Mouse (Mus musculus) intestine, embryonic 15.5 days (tissue): ENCODE results near the gene Kptn. TPM values are rescaled to one million over a fixed set of nuclear protein-coding genes. Genes with fewer than 3 reads are reported as not detected.

Source experiments
- ATAC-seq: fragments of 200-750 bp; cut with Nextera tagmentation; 2 replicates; pipeline ENCODE4 v1.8.0; 2017; ENCODE audit warnings: moderate TSS enrichment, moderate library complexity
- H3K27ac ChIP-seq: fragments of 300-500 bp; sonication (generic); 2 replicates; pipeline ENCODE4 v1.5.1; 2015; ENCODE audit warnings: mild to moderate bottlenecking, inconsistent platforms
- H3K27me3 ChIP-seq: fragments of 300-500 bp; sonication (generic); replicated peaks from 2 replicates; pipeline ENCODE4 v1.6.1; 2015; ENCODE audit warnings: inconsistent platforms
- H3K36me3 ChIP-seq: fragments of 300-500 bp; sonication (generic); 2 replicates; pipeline ENCODE4 v1.6.1; 2015; ENCODE audit warnings: inconsistent platforms
- H3K4me1 ChIP-seq: fragments of 300-500 bp; sonication (generic); replicated peaks from 2 replicates; pipeline ENCODE4 v1.6.1; 2015; ENCODE audit warnings: inconsistent platforms
- H3K4me2 ChIP-seq: fragments of 300-500 bp; sonication (generic); replicated peaks from 2 replicates; pipeline ENCODE4 v1.6.1; 2015; ENCODE audit warnings: mild to moderate bottlenecking, inconsistent platforms
- H3K4me3 ChIP-seq: fragments of 300-500 bp; sonication (generic); replicated peaks from 2 replicates; pipeline ENCODE4 v1.5.1; 2015; ENCODE audit warnings: inconsistent platforms
- H3K9ac ChIP-seq: fragments of 300-500 bp; sonication (generic); 2 replicates; pipeline ENCODE4 v1.6.1; 2015; ENCODE audit warnings: inconsistent platforms
- H3K9me3 ChIP-seq: fragments of 300-500 bp; sonication (generic); 2 replicates; pipeline ENCODE4 v1.6.1; 2016; ENCODE audit warnings: inconsistent platforms
- WGBS: fragments of 180-500 bp; shearing (Covaris S2); methylation state at CpG from one replicate; pipeline ENCODE4 v1.1.7; 2015; 5-methylcytosine and 5-hydroxymethylcytosine counted together
- polyA plus RNA-seq: library from polyadenylated mRNA; unstranded; fragments of >200 nt; fragmentation: Nextera tagmentation; extraction: Ambion mirVana; gene quantifications from 2 replicates; pipeline ENCODE4 v1.2.1, GENCODE M21; 2015

The Kptn gene
- polyA plus RNA-seq = 24.4 and 25.6 TPM in 2 replicates

GRCm38 (mm10) chr7:16119569-16120261, at the start of gene Kptn:
Kptn (plus strand) TSS chr7:16119895.
- Histone ChIP-seq H3K9me3 (no peaks in the 10 kb centered on the region), H3K9ac (peak within 1 kb of the TSS; percentile 68), H3K4me3 (peak within 1 kb of the TSS; percentile 73), H3K27ac (peak within 1 kb of the TSS; percentile 84), H3K27me3 (no peaks in the 10 kb centered on the region), H3K36me3 (peaks cover 7% of the 10 kb centered on the region), H3K4me1 (peaks cover 8% of the 10 kb centered on the region), H3K4me2 (peak within 1 kb of the TSS; percentile 70)
- 1% methylated on average over 33 of the region's 33 CpGs for WGBS
- peak; percentile 93 for ATAC-seq

DNA sequence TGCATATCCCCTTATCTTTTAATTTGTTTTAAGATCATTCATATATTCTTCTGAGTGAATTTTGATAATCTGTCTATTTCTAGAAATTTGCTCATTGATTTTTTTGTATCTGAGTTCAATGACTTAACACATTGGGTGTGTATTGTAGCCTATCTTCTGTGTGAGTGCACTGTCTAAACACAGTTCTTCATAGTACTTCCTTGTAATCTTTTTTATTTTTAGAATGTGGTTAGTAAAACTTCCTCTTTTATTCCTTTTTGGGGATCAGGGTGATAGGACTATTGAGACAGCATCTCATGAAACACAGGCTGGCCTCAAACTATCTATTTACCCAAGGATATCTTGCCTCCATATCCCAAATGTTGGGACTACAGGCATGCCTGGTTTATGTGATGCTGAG, 48.8 kb upstream of the Kptn start:
- Histone ChIP-seq H3K27me3 (no peaks in the 10 kb centered on the region), H3K36me3 (no peaks in the 10 kb centered on the region), H3K4me2 (no peak overlapping the region), H3K4me1 (no peaks in the 10 kb centered on the region), H3K4me3 (no peak overlapping the region), H3K9me3 (no peaks in the 10 kb centered on the region), H3K27ac (no peak overlapping the region), H3K9ac (no peak overlapping the region)
- ATAC-seq = no peak

DNA sequence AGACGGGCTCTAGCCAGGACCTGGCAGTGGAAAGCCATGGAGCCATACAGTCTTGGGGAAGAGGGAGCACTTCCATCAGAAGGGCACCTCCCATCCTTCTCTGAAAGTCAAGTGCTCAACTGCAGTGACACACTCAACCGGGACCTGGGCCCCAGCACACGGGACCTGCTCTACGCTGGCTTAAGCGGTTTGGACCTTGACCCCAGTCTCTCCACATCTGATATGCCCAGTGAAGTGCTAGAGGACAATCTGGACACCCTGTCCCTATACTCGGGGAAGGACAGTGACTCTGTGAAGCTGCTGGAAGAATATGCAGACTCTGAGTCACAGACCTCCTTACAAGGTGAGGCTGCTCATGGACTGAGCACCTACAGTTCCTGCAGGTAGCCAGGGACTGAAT, 47.8 kb upstream of the Kptn start:
- Histone ChIP-seq H3K27me3 (0 out of 2 replicates have a peak, but pooled peaks cover 3% of the 10 kb centered on the region), H3K27ac (no peak overlapping the region), H3K9me3 (no peaks in the 10 kb centered on the region), H3K4me2 (no peak overlapping the region), H3K36me3 (no peaks in the 10 kb centered on the region), H3K4me3 (no peak overlapping the region), H3K4me1 (no peaks in the 10 kb centered on the region), H3K9ac (no peak overlapping the region)
- ATAC-seq = peak; percentile 86
- WGBS = 67% methylated on average over 6 of the region's 6 CpGs

- Histone ChIP-seq H3K9me3 (no peaks in the 10 kb centered on the region), H3K4me3 (no peak overlapping the region), H3K27ac (no peak overlapping the region), H3K9ac (no peak overlapping the region), H3K36me3 (no peaks in the 10 kb centered on the region), H3K27me3 (0 out of 2 replicates have a peak, but pooled peaks cover 3% of the 10 kb centered on the region), H3K4me2 (no peak overlapping the region), H3K4me1 (no peaks in the 10 kb centered on the region)
- 58% methylated on average over 1 of the region's 1 CpGs for WGBS
- no peak for ATAC-seq
Observed at GRCm38 (mm10) chr7:16079947-16080346, 39.7 kb upstream of the Kptn start.

DNA sequence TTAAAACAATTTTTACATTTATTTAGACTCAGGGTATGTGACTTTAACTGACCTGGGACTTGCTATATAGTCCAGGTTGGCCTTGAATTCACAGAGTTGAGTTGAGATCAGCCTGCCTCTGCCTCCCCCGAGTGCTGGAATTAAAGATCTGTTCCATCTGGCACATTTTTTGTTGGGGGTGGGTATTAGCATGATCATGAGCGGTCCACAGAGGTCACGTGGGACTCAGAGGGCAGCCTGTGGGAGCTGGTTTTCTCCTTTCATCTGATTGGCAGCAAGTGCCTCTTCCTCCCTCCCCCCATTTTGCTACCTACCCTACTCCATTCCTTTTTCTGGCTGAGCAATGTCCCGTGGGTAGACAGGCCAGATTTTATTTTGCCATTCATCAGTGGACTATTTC, 39.1 kb upstream of the Kptn start:
- Histone ChIP-seq H3K36me3 (no peaks in the 10 kb centered on the region), H3K9ac (no peak overlapping the region), H3K4me3 (no peak overlapping the region), H3K27ac (no peak overlapping the region), H3K9me3 (no peaks in the 10 kb centered on the region), H3K4me1 (no peaks in the 10 kb centered on the region), H3K27me3 (0 out of 2 replicates have a peak, but pooled peaks cover 3% of the 10 kb centered on the region), H3K4me2 (no peak overlapping the region)
- 68% methylated on average over 4 of the region's 4 CpGs for WGBS
- no peak for ATAC-seq

GRCm38 (mm10) chr7:16083361-16083760, 36.3 kb upstream of the Kptn start:
- H3K4me3 ChIP-seq = no peak overlapping the region
- no peak overlapping the region for H3K9ac ChIP-seq
- H3K4me2 ChIP-seq = no peak overlapping the region
- no peaks in the 10 kb centered on the region for H3K9me3 ChIP-seq
- no peak overlapping the region for H3K27ac ChIP-seq
- peak; percentile 75 for ATAC-seq
- H3K27me3 ChIP-seq = no peaks in the 10 kb centered on the region
- H3K36me3 ChIP-seq = no peaks in the 10 kb centered on the region
- H3K4me1 ChIP-seq = no peaks in the 10 kb centered on the region
- 62% methylated on average over 4 of the region's 4 CpGs for WGBS

DNA sequence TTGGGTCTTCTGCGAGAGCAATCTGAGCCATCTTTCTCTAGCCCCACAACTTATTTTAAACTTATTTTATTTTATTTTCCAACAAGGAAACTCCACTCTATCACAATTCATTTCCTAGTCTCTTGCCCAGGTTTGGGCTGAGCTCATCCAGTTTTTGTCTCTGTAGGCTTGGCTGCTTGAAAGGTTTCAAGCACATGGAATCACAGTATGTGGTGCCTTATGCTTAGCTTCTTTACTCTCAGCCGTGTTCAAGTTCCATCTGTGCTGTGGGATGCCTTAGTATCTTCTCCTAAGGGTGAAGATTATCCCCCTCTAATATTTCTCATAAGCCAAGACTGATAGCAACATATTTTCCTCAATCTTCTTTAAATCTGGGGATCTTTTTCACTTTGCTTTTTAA, 32.1 kb upstream of the Kptn start:
- WGBS = 68% methylated on average over 2 of the region's 2 CpGs
- Histone ChIP-seq H3K4me1 (no peaks in the 10 kb centered on the region), H3K4me2 (no peak overlapping the region), H3K27me3 (no peaks in the 10 kb centered on the region), H3K9ac (no peak overlapping the region), H3K9me3 (no peaks in the 10 kb centered on the region), H3K4me3 (no peak overlapping the region), H3K36me3 (no peaks in the 10 kb centered on the region), H3K27ac (no peak overlapping the region)
- no peak for ATAC-seq

DNA sequence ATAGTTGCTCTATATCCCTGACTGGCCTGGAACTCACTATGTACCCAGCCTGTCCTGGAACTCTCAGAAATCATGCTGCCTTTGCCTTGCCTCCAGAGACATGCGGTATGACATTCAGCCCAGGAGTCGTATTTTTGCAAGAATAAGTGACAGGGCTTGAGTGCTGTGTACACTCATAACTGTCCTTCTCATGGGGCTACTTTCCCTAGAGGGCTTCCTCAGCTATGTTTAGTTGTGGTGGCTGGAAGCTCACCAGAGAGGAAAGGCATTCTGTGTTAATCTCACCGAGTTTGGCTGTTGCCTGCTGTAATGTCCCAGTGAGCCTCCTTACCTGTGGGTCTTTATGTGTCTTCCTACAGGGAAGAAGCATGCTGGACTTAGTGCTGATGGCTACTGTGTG, 25.1 kb upstream of the Kptn start:
- Histone ChIP-seq H3K9me3 (no peaks in the 10 kb centered on the region), H3K27ac (no peak overlapping the region), H3K36me3 (no peaks in the 10 kb centered on the region), H3K27me3 (no peaks in the 10 kb centered on the region), H3K4me1 (peaks cover 4% of the 10 kb centered on the region), H3K4me3 (no peak overlapping the region), H3K4me2 (no peak overlapping the region), H3K9ac (no peak overlapping the region)
- 64% methylated on average over 3 of the region's 3 CpGs for WGBS
- ATAC-seq = no peak

DNA sequence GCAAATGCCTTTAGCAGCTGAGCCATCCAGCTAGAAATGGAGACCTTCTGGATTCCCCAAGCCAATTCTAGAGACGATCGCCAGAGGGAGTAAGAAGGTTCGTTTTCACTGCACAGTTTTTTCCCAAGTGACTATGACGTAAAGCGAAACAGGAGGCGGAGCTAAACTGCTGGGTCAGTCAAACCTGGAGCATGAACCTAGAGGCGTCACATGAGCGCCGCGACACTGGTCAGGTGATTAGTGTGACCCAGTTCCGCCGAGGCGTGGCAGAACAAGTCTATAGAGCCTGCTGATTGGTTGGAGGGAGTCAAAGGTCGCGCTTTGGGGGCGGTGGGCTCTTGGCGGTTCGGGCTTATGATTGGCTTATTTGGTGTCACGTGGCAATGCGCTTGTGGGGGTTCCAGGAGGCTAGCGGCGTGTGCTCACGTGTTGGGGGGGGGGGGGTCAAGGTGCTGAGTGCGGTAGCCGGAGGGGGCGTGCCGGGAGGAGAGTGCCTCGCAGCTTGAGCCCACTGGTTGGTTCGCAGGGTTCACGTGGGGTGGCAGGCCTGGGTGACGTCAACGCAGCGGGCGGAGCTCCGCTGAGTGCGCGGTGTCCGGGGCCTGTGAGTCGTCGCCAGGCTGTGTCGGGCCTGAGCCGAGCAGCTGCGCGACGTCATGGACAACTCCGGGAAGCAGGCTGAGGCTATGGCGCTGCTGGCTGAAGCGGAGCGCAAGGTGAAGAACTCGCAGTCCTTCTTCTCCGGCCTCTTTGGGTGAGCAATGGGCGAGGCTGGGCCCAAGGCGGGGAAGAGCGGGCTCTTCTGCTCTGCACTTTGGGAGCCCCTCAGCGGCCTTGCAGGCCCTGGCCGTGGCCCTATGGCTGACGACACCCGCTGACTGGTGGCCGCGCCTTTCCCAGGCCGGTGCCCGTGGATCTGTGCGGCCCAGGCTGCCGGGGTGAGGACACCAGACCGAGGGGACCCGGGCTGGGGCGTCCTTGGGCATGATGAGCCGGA, 21.4 kb upstream of the Kptn start, which contains the start of gene Napa:
Gene Napa (plus strand): TSS at position 438 of the 997 bp plus-strand sequence.
- peak within 1 kb of the TSS; percentile 72 for H3K4me2 ChIP-seq
- peak within 1 kb of the TSS; percentile 98 for H3K9ac ChIP-seq
- H3K27me3 ChIP-seq = no peaks in the 10 kb centered on the region
- no peaks in the 10 kb centered on the region for H3K9me3 ChIP-seq
- WGBS = under 1% methylated on average over 68 of the region's 68 CpGs
- H3K36me3 ChIP-seq = no peaks in the 10 kb centered on the region
- H3K27ac ChIP-seq = peak within 1 kb of the TSS; percentile 77
- H3K4me3 ChIP-seq = peak within 1 kb of the TSS; percentile 99
- ATAC-seq = peak; percentile 99
- peaks cover 23% of the 10 kb centered on the region for H3K4me1 ChIP-seq

DNA sequence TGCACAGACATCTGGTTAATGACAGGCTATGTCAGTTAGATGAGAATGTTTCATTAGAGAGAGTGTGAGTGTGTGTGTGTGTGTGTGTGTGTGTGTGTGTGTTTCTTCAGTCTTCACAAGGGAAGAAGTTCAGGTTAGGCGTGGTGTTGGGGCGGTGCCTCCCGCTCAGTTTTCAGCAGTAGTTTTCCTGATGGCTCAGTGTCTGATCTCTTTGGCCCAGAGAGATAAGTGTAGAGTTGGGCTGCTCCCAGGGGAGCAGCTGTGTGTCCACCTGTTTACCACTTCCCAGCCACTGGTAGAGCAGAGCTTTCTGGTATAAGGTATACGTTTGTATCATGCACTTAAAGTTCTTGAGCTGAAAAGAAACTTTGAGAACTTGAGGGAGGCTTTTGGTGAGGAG, 19.8 kb upstream of the Kptn start:
- Histone ChIP-seq H3K4me1 (peaks cover 23% of the 10 kb centered on the region), H3K9ac (0 out of 2 replicates have a peak overlapping the region, but pooled peaks have one; percentile 98), H3K27me3 (no peaks in the 10 kb centered on the region), H3K4me2 (peak overlapping the region; percentile 72), H3K36me3 (no peaks in the 10 kb centered on the region), H3K9me3 (no peaks in the 10 kb centered on the region), H3K27ac (no peak overlapping the region), H3K4me3 (peak overlapping the region; percentile 99; the same call in 1 of the 2 replicates)
- no peak for ATAC-seq
- 64% methylated on average over 4 of the region's 4 CpGs for WGBS

DNA sequence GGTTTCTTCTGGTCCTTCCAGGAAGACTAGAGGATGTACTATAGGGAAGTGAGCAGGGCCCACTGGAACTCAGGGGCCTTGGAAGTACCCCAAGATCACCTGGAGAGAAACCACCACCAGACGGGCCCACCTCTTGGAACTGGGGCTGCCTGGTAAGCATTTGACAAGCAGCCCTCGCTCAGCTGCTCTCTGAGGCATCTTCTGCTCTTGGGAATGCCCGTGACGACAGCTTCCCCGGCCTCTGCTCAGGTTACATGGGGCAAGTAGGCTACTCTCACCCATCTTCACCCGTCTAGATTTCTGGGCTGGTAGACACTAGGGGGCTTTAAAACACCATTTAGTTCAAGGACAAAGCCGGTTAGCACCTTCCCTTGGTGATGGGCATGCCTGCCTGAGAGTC, 18.6 kb upstream of the Kptn start:
- no peak overlapping the region for H3K4me2 ChIP-seq
- WGBS = 71% methylated on average over 7 of the region's 7 CpGs
- no peaks in the 10 kb centered on the region for H3K27me3 ChIP-seq
- no peak overlapping the region for H3K9ac ChIP-seq
- H3K4me1 ChIP-seq = peaks cover 23% of the 10 kb centered on the region
- no peak overlapping the region for H3K4me3 ChIP-seq
- no peak for ATAC-seq
- H3K27ac ChIP-seq = no peak overlapping the region
- H3K9me3 ChIP-seq = no peaks in the 10 kb centered on the region
- no peaks in the 10 kb centered on the region for H3K36me3 ChIP-seq

GRCm38 (mm10) chr7:16101726-16102475, 17.8 kb upstream of the Kptn start:
- WGBS = 73% methylated on average over 15 of the region's 15 CpGs
- Histone ChIP-seq H3K4me2 (no peak overlapping the region), H3K27ac (no peak overlapping the region), H3K27me3 (no peaks in the 10 kb centered on the region), H3K9me3 (no peaks in the 10 kb centered on the region), H3K4me1 (peaks cover 23% of the 10 kb centered on the region), H3K36me3 (no peaks in the 10 kb centered on the region), H3K9ac (no peak overlapping the region), H3K4me3 (no peak overlapping the region)
- no peak for ATAC-seq
